Mouse (Mus musculus) mouse trophoblast stem cell (cell line): ENCODE data around the gene Adgrf5.

ENCODE experiments used
- in situ Hi-C, 2 experiments: fragments of 300-500 bp; cut with MseI, MboI; formaldehyde crosslinking; loops; 2 replicates in 1 of 2; 3 replicates in 1 of 2; pipeline ENCODE4 v1.15.1; 2025

Gene Adgrf5

GRCm38 (mm10) chr17:43376527-43376926, 16.3 kb downstream of the Adgrf5 start:
- in situ Hi-C loops: no loop called here

GRCm38 (mm10) chr17:43378703-43379102, 18.5 kb downstream of the Adgrf5 start:
- in situ Hi-C loops: no loop called here

GRCm38 (mm10) chr17:43386331-43386730, 26.1 kb downstream of the Adgrf5 start:
- in situ Hi-C loops: no loop called here

GRCm38 (mm10) chr17:43387171-43387570, 26.9 kb downstream of the Adgrf5 start:
- in situ Hi-C loops: no loop called here

GRCm38 (mm10) chr17:43389256-43389655, 29.0 kb downstream of the Adgrf5 start:
- in situ Hi-C loops: no loop called here

- in situ Hi-C loops: no loop called here
These were observed 31.9 kb downstream of the Adgrf5 start for GRCm38 (mm10) chr17:43392191-43392590.

- in situ Hi-C loops: no loop called here
These were observed 33.4 kb downstream of the Adgrf5 start for GRCm38 (mm10) chr17:43393669-43394068.

GRCm38 (mm10) chr17:43395400-43396258, 35.4 kb downstream of the Adgrf5 start:
- in situ Hi-C loops: no loop called here

GRCm38 (mm10) chr17:43398612-43399011, 38.4 kb downstream of the Adgrf5 start:
- in situ Hi-C loops: no loop called here

GRCm38 (mm10) chr17:43399151-43399550, 38.9 kb downstream of the Adgrf5 start:
- in situ Hi-C loops: no loop called here

GRCm38 (mm10) chr17:43400483-43400882, 40.2 kb downstream of the Adgrf5 start:
- in situ Hi-C loops: no loop called here

GRCm38 (mm10) chr17:43403851-43404250, 43.6 kb downstream of the Adgrf5 start:
- in situ Hi-C loops: no loop called here

- in situ Hi-C loops: no loop called here
These were observed 44.2 kb downstream of the Adgrf5 start for GRCm38 (mm10) chr17:43404408-43404807.

- in situ Hi-C loops: no loop called here
These were observed 46.1 kb downstream of the Adgrf5 start for GRCm38 (mm10) chr17:43406321-43406720.

- in situ Hi-C loops: no loop called here
These were observed 47.3 kb downstream of the Adgrf5 start for GRCm38 (mm10) chr17:43407548-43407947.

GRCm38 (mm10) chr17:43413182-43413581, 52.9 kb downstream of the Adgrf5 start:
- in situ Hi-C loops: no loop called here

- in situ Hi-C loops: no loop called here
These were observed 59.0 kb downstream of the Adgrf5 start for GRCm38 (mm10) chr17:43419204-43419603.

- in situ Hi-C loops: no loop called here
These were observed 60.1 kb downstream of the Adgrf5 start for GRCm38 (mm10) chr17:43420381-43420780.

GRCm38 (mm10) chr17:43423953-43424352, 63.7 kb downstream of the Adgrf5 start:
- in situ Hi-C loops: no loop called here

- in situ Hi-C loops: no loop called here
These were observed 71.4 kb downstream of the Adgrf5 start for GRCm38 (mm10) chr17:43431692-43432091.

- in situ Hi-C loops: no loop called here
These were observed 74.2 kb downstream of the Adgrf5 start for GRCm38 (mm10) chr17:43434485-43434884.

- in situ Hi-C loops: loop anchor here (10.0 to 25.0 kb wide), 2 partner anchors 439 to 446 kb away; partner anchors contain the start of gene Tnfrsf21 (in 1 of the 2)
These were observed 91.0 kb downstream of the Adgrf5 start for GRCm38 (mm10) chr17:43451216-43451615.

- in situ Hi-C loops: loop anchor here (5.0 to 25.0 kb wide), 4 partner anchors 131 to 454 kb away; partner anchors contain the start of gene Tnfrsf21 (in 1 of the 2)
These were observed 98.3 kb downstream of the Adgrf5 start for GRCm38 (mm10) chr17:43458598-43458997.
